8 mouse cellular contexts compared by ENCODE assay signal in genomic region chr2:72234943-72235342, GRCm38 (mm10). TPM values are rescaled to one million over a fixed set of nuclear protein-coding genes. Genes with fewer than 3 reads are reported as not detected.
A peak's percentile ranks its signal among the peaks of the same experiment; 100 is the strongest.
DNase-seq lines count a peak whose midpoint lies in the region; ATAC-seq and TF ChIP-seq lines count a peak whose summit lies in the region.

No protein-coding gene starts in this region.

- H3K9me3 ChIP-seq in CH12.LX (replicated peaks; ENCODE audit: low read length): no peaks in the 10 kb centered on the region
- H3K9me3 ChIP-seq in lung, embryonic 14.5 days (ENCODE audit: low read depth, low read length): no peaks in the 10 kb centered on the region

- no peak overlapping the region for H3K9ac ChIP-seq in CH12.LX (ENCODE audit: insufficient read depth, low read depth)
- H3K9ac ChIP-seq in lung, embryonic 14.5 days: no peak overlapping the region

- peak; percentile 71 to 89 for TF ChIP-seq CTCF in CH12.LX (conservative IDR thresholded peaks at IDR 0.05 in 1 of 2, IDR thresholded peaks at IDR 0.05 in 1 of 2; ENCODE audit: low read depth in 2 of 2, low read length in 2 of 2)
- TF ChIP-seq CTCF in lung, embryonic 14.5 days (IDR thresholded peaks at IDR 0.05; ENCODE audit: low read depth): peak; percentile 94

- peaks cover 0 to 9% of the 10 kb centered on the region in 2 experiments; a peak in 2 of 4 replicates for H3K4me1 ChIP-seq in CH12.LX (ENCODE audit: control insufficient read depth in 1 of 2, insufficient read depth in 2 of 2)
- 0 out of 2 replicates have a peak, but pooled peaks cover 3% of the 10 kb centered on the region for H3K4me1 ChIP-seq in lung, embryonic 14.5 days (ENCODE audit: insufficient read depth)

- no peak for TF ChIP-seq POLR2A in CH12.LX (IDR thresholded peaks at IDR 0.05; ENCODE audit: low read depth, low read length)

- no peaks in the 10 kb centered on the region for H3K36me3 ChIP-seq in CH12.LX (replicated peaks in 1 of 2; ENCODE audit: control insufficient read depth in 1 of 2, insufficient read depth in 1 of 2, low read length in 1 of 2)
- H3K36me3 ChIP-seq in lung, embryonic 14.5 days (ENCODE audit: insufficient read depth): no peaks in the 10 kb centered on the region

- 1% methylated on average over 3 of the region's 3 CpGs for WGBS in lung, embryonic 14.5 days

- no peaks in the 10 kb centered on the region for H3K79me2 ChIP-seq in CH12.LX (replicated peaks; ENCODE audit: control insufficient read depth, extremely low read depth, insufficient read depth, poor library complexity, severe bottlenecking)

- no peak overlapping the region for H3K4me3 ChIP-seq in CH12.LX (replicated peaks in 1 of 3; ENCODE audit: low read depth in 2 of 3, low read length in 2 of 3, poor library complexity in 1 of 3)
- H3K4me3 ChIP-seq in lung, embryonic 14.5 days (ENCODE audit: low read depth, low read length): no peak overlapping the region

- no peak for TF ChIP-seq EP300 in CH12.LX (IDR thresholded peaks at IDR 0.05; ENCODE audit: low read length)

- TF ChIP-seq RAD21 in CH12.LX (IDR thresholded peaks at IDR 0.05; ENCODE audit: low read depth, low read length): peak; percentile 92

- no peaks in the 10 kb centered on the region for H3K27me3 ChIP-seq in CH12.LX (replicated peaks)
- H3K27me3 ChIP-seq in lung, embryonic 14.5 days (ENCODE audit: insufficient read depth, low read length): no peaks in the 10 kb centered on the region

- peak; percentile 71 for DNase-seq in CH12.LX (ENCODE audit: extremely low read depth)
- peak; percentile 44 to 47 for DNase-seq in adrenal gland, adult 18-20 months (ENCODE audit: low spot score in 2 of 2)
- DNase-seq in embryo, embryonic 10.5 days (ENCODE audit: low spot score): peak; percentile 90
- DNase-seq in gastrocnemius, postnatal 25 days: peak; percentile 55
- peak; percentile 85 for DNase-seq in layer of hippocampus, adult 11-12 months (ENCODE audit: low spot score)
- DNase-seq in lung, embryonic 14.5 days: peak; percentile 96
- peak; percentile 66 for DNase-seq in ovary, postnatal 14 days (ENCODE audit: low spot score)
- peak; percentile 70 for DNase-seq in thymus, postnatal 4 days

- in situ Hi-C loops in CH12.LX (cut with MboI; ENCODE audit: low pct_ligation_motif_present, low pct_unique_long_range_greater_than_20kb, low sequenced_read_pairs): loop anchor here (10.0 kb wide), 1 partner anchor 160 kb away; no protein-coding TSS in a partner anchor

- H3K27ac ChIP-seq in CH12.LX (ENCODE audit: insufficient read depth, low read depth): no peak overlapping the region
- H3K27ac ChIP-seq in lung, embryonic 14.5 days (ENCODE audit: low read depth): no peak overlapping the region

- dilution Hi-C loops in CH12.LX (cut with MboI; ENCODE audit: extremely low pct_ligation_motif_present, extremely low pct_unique_long_range_greater_than_20kb, low sequenced_read_pairs): no loop called here

- H3K4me2 ChIP-seq in CH12.LX (ENCODE audit: insufficient read depth, low read depth, poor library complexity, severe bottlenecking): peak overlapping the region; percentile 60; the same call in 1 of the 2 replicates
- H3K4me2 ChIP-seq in lung, embryonic 14.5 days: no peak overlapping the region

- ATAC-seq in lung, embryonic 14.5 days (ENCODE audit: insufficient read depth): peak; percentile 63; the same call in 1 of the 2 replicates

TF ChIP-seq in CH12.LX, 34 proteins besides CTCF, POLR2A, EP300 and RAD21:
- TF ChIP-seq ZC3H11A (IDR thresholded peaks at IDR 0.05; ENCODE audit: low read depth, low read length): peak; percentile 26; the same call in 1 of the 2 replicates
- TF ChIP-seq PAX5 (IDR thresholded peaks at IDR 0.05; ENCODE audit: low read length): no peak
- no peak for TF ChIP-seq NELFE (IDR thresholded peaks at IDR 0.05; ENCODE audit: low read depth, low read length)
- peak; percentile 78 for TF ChIP-seq SMC3 (IDR thresholded peaks at IDR 0.05; ENCODE audit: low read depth, low read length)

RNA-seq across cellular contexts. Expression of gene Map3k20, which starts 50.5 kb away (rescaled TPM):
- total RNA-seq in CH12.LX (2012; rRNA removed): 6.1 and 6.2 TPM in 2 replicates
- total RNA-seq in CH12.LX (2014; rRNA removed): 6.6 TPM in 2 replicates
- polyA plus RNA-seq in CH12.LX (2012; ENCODE audit: insufficient read length, low read depth): 3.5 and 4.1 TPM in 2 replicates
- 10 to 100 TPM; 29.5 to 40.1 TPM for total RNA-seq in adrenal gland, adult 18-20 months (2021)
- 100 to 1,000 TPM; 311 to 336 TPM for total RNA-seq in gastrocnemius, postnatal 25 days (2021)
- 36.4 and 37.5 TPM in 2 replicates for polyA plus RNA-seq in lung, embryonic 14.5 days (2014; fragmentation: Nextera tagmentation; extraction: Ambion mirVana)

Comparison
In these comparisons a context has a peak if more than half of its experiments do, and no peak if none do; other contexts are left out.
1. DNase-seq: peak in every context shown above with its lines; median percentile 96 in lung, embryonic 14.5 days; 90 in embryo, embryonic 10.5 days; 85 in layer of hippocampus, adult 11-12 months; 71 in CH12.LX; 70 in thymus, postnatal 4 days; 66 in ovary, postnatal 14 days; 55 in gastrocnemius, postnatal 25 days; 46 in adrenal gland, adult 18-20 months.
2. RNA of gene Map3k20, which starts 50.5 kb away (total RNA-seq): 311 to 336 TPM in gastrocnemius, postnatal 25 days; 29.5 to 40.1 TPM in adrenal gland, adult 18-20 months and 6.1 to 6.6 TPM in CH12.LX; every median in the first group is over 4 times any median in the second.